Mouse (Mus musculus): Measurements from ENCODE around the gene Cfap73.

- TF ChIP-seq EP300 (IDR thresholded peaks at IDR 0.05; ENCODE audit: insufficient read depth, low read depth, low read length) = no peak
- no peak for TF ChIP-seq POLR2A (IDR thresholded peaks at IDR 0.05; ENCODE audit: insufficient read depth, low read depth, low read length)
Measured at GRCm38 (mm10) chr5:120594485-120594884, 39.5 kb downstream of the Cfap73 start.

Measured in heart, adult 2 months (tissue).